Mouse (Mus musculus) liver, embryonic 14.5 days (tissue): ENCODE results near the gene Hist1h2be. TPM values are rescaled to one million over a fixed set of nuclear protein-coding genes. Genes with fewer than 3 reads are reported as not detected.
A peak's percentile ranks its signal among the peaks of the same experiment; 100 is the strongest.
"Not testable (repeated sequence)": the region's sequence is repeated elsewhere in the genome, so short reads cannot be mapped to it uniquely, and the experiment has no call there.

Source experiments
- ATAC-seq: fragments of 200-750 bp; cut with Nextera tagmentation; 2 replicates; pipeline ENCODE4 v1.8.0; 2017; ENCODE audit warnings: moderate number of reproducible peaks, mild to moderate bottlenecking, moderate library complexity; ENCODE audit not compliant: insufficient read depth
- DNase-seq, 3 experiments: peaks; one replicate each; pipeline ENCODE4 v3.0.0-alpha.2; 2012 to 2013; ENCODE audit warnings: low read depth in 3 of 3, low spot score in 3 of 3
- H3K27ac ChIP-seq: fragments of 300-500 bp; sonication (generic); 2 replicates; pipeline ENCODE4 v1.5.1; 2014; ENCODE audit warnings: moderate library complexity, mild to moderate bottlenecking, control low read depth, inconsistent platforms
- H3K27me3 ChIP-seq: fragments of 300-500 bp; sonication (generic); 2 replicates; pipeline ENCODE4 v1.6.1; 2014; ENCODE audit warnings: mild to moderate bottlenecking, low read length, moderate library complexity; ENCODE audit not compliant: control insufficient read depth, insufficient read depth
- H3K36me3 ChIP-seq: fragments of 300-500 bp; sonication (generic); replicated peaks from 2 replicates; pipeline ENCODE4 v1.6.1; 2014; ENCODE audit warnings: low read depth; ENCODE audit not compliant: control insufficient read depth, insufficient read depth
- H3K4me1 ChIP-seq, 2 experiments: fragments of 200-500 bp in 1 of 2; fragments of 300-500 bp in 1 of 2; sonication (generic) in 1 of 2; replicated peaks; 2 replicates each; pipeline ENCODE4 v1.6.1; 2012 to 2014; ENCODE audit warnings: antibody characterized with exemption in 1 of 2, inconsistent platforms in 1 of 2, low read length in 1 of 2; ENCODE audit not compliant: control insufficient read depth in 2 of 2, insufficient read depth in 2 of 2
- H3K4me2 ChIP-seq: fragments of 300-500 bp; sonication (generic); 2 replicates; pipeline ENCODE4 v1.6.1; 2014; ENCODE audit warnings: low read depth, mild to moderate bottlenecking, control low read depth, moderate library complexity
- H3K4me3 ChIP-seq, 2 experiments: fragments of 200-500 bp in 1 of 2; fragments of 300-500 bp in 1 of 2; sonication (generic) in 1 of 2; 2 replicates each; pipeline ENCODE4 v1.5.1; 2012 to 2014; ENCODE audit warnings: low read depth in 2 of 2, low read length in 2 of 2, mild to moderate bottlenecking in 2 of 2, control low read depth in 1 of 2, inconsistent platforms in 1 of 2, moderate library complexity in 1 of 2; ENCODE audit not compliant: insufficient read depth in 1 of 2
- H3K9ac ChIP-seq: fragments of 300-500 bp; sonication (generic); replicated peaks from 2 replicates; pipeline ENCODE4 v1.6.1; 2014; ENCODE audit warnings: mild to moderate bottlenecking, control low read depth, moderate library complexity
- H3K9me3 ChIP-seq: fragments of 300-500 bp; sonication (generic); 2 replicates; pipeline ENCODE4 v1.6.1; 2016; ENCODE audit warnings: low read length, mixed read lengths; ENCODE audit not compliant: control insufficient read depth
- CTCF ChIP-seq: IDR thresholded peaks from 2 replicates; pipeline ENCODE4 v1.5.1; 2016; ENCODE audit warnings: antibody characterized with exemption, low read depth, control low read depth
- EP300 ChIP-seq: IDR thresholded peaks from 2 replicates; pipeline ENCODE4 v1.6.1; 2016; ENCODE audit warnings: antibody characterized with exemption, low read depth
- WGBS: fragments of 180-500 bp; shearing (Covaris S2); extraction: QIAGEN DNeasy Blood & Tissue Kit; methylation state at CpG from one replicate; pipeline ENCODE4 v1.1.7; 2014; ENCODE audit not compliant: insufficient replicate concordance; 5-methylcytosine and 5-hydroxymethylcytosine counted together
- polyA plus RNA-seq, 2 experiments: library from polyadenylated mRNA; depleted of rRNA in 1 of 2; stranded (reverse) in 1 of 2; unstranded in 1 of 2; fragments of >200 nt; fragmentation: Nextera tagmentation in 1 of 2; extraction: Ambion mirVana in 1 of 2; gene quantifications; 2 replicates each; pipeline versions ENCODE4 v1.2.1 to v1.2.3; 2012 to 2014

Hist1h2be gene
- polyA plus RNA-seq, 2 experiments: 0.95 to 3.3 TPM

DNA sequence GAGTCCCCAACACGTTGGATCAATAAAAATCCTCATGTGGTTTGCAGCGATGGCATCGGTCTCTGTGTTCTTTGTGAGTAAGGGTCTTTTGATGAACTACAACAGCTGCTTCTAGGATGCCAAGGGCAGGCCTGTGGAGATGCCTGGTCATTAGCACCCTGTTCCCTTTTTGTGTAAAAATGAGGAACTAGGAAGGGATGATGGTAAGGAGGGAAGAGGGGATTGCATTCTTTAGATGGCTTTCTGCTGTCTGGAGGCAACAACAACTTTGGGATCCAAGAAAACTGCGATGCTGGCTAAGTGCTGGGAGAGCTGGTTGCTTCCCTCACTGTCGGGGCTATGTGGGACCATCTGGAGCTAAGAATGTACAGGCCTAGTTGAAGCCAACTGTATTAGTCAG lies 82.7 kb downstream of the Hist1h2be start:
- H3K36me3 ChIP-seq: no peaks in the 10 kb centered on the region
- no peaks in the 10 kb centered on the region for H3K9me3 ChIP-seq
- no peak for ATAC-seq
- peak overlapping the region; percentile 55 for H3K9ac ChIP-seq
- H3K4me3 ChIP-seq: no peak overlapping the region
- peak overlapping the region; percentile 95 for H3K4me2 ChIP-seq
- 72% methylated on average over 5 of the region's 5 CpGs for WGBS
- DNase-seq: no peak
- no peaks in the 10 kb centered on the region for H3K27me3 ChIP-seq
- H3K27ac ChIP-seq: peak overlapping the region; percentile 100
- peaks cover 17 to 23% of the 10 kb centered on the region in 2 experiments for H3K4me1 ChIP-seq
- TF ChIP-seq CTCF: no peak
- no peak for TF ChIP-seq EP300

- H3K9ac ChIP-seq: peak overlapping the region; percentile 94
Observed at GRCm38 (mm10) chr13:23537006-23537710, 83.8 kb downstream of the Hist1h2be start.

DNA sequence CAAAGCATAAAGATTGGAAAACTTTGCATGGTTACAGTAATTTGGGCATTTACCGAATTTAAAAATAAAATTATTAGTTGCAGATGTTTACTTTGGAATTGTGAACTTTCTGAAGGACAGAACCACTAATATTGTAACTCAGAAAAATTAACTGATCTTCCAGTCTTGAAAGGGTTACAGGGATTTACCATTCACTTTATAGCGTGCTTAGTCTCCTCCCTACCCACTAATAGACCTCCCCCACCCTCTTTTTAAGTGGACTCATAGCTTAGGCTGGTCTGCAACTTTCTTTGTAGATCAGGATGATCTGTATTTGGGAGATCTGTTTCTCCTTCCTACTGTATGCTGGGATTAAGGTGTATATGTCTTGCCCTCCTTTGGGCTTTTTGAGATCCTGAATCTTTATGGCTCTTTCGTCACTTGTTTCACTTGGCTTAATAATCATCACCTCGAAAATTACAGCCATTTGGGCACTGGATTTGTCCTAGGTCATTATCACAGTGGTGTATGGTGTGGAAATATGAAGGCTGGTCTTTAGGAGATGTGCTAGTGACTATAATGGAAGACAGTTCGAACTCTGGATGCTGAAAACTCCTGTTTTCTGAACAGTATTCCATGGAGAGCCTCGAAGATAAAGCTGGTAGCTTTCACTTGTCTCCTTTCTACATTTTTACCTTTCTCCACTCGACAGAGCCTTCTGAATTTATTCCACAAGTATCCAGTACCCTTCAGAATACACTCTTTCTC lies 84.7 kb downstream of the Hist1h2be start:
- DNase-seq (no peak), ATAC-seq (no peak)
- TF ChIP-seq CTCF (no peak), EP300 (peak; percentile 18; the same call in 1 of the 2 replicates)
- H3K9me3 ChIP-seq: no peaks in the 10 kb centered on the region
- no peaks in the 10 kb centered on the region for H3K36me3 ChIP-seq
- peak overlapping the region; percentile 74 to 84 for H3K4me3 ChIP-seq
- peaks cover 28 to 30% of the 10 kb centered on the region in 2 experiments for H3K4me1 ChIP-seq
- H3K27ac ChIP-seq: peak overlapping the region; percentile 100
- peak overlapping the region; percentile 94 for H3K9ac ChIP-seq
- peak overlapping the region; percentile 95 for H3K4me2 ChIP-seq
- WGBS: 12% methylated on average over 7 of the region's 7 CpGs
- H3K27me3 ChIP-seq: no peaks in the 10 kb centered on the region

More at GRCm38 (mm10) chr13:23537006-23537710, 83.8 kb downstream of the Hist1h2be start:
- TF ChIP-seq EP300 (no peak), CTCF (no peak)
- WGBS: 64% methylated on average over 3 of the region's 3 CpGs
- Histone ChIP-seq H3K36me3 (no peaks in the 10 kb centered on the region), H3K4me1 (peaks cover 28 to 29% of the 10 kb centered on the region in 2 experiments), H3K4me2 (peak overlapping the region; percentile 95), H3K9me3 (no peaks in the 10 kb centered on the region), H3K4me3 (peak overlapping the region in 1 of 2 experiments; percentile 74; a peak in 2 of 4 replicates), H3K27ac (peak overlapping the region; percentile 100), H3K27me3 (no peaks in the 10 kb centered on the region)
- DNase-seq (no peak), ATAC-seq (no peak)

DNA sequence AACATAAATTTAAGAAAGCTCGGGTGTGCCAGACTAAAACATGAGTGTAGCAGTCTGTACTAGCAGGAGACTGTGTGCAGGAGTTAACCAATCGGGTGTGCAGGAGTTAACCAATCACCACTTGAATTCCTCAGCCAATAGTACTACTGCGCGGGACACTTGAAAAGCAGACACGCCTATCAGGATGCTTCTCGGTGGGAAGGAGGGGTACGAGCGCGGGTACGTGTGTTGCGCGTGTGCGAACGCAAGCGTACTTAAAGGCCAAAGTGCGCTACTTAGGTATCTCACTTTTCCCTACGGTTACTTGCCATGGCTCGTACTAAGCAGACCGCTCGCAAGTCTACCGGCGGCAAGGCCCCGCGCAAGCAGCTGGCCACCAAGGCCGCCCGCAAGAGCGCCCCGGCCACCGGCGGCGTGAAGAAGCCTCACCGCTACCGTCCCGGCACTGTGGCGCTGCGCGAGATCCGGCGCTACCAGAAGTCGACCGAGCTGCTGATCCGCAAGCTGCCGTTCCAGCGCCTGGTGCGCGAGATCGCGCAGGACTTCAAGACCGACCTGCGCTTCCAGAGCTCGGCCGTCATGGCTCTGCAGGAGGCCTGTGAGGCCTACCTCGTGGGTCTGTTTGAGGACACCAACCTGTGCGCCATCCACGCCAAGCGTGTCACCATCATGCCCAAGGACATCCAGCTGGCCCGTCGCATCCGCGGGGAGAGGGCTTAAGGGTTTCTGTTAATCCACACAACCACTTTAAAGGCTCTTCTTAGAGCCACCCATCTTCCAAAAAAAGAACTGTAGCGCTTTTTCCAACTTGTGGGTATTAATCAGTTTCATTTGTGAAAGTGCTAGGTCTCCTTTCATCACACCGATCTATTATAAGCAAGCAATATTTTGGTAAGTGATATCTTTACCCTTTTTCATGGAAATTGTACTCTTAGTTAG lies 85.5 kb downstream of the Hist1h2be start, which contains the start of gene Hist1h3g:
Gene Hist1h3g, plus strand, starts transcription at position 286 of the 939 bp plus-strand sequence.
- not testable (repeated sequence) for H3K27me3 ChIP-seq, H3K36me3 ChIP-seq, H3K9me3 ChIP-seq
- peaks cover 23 to 25% of the 10 kb centered on the region in 2 experiments for H3K4me1 ChIP-seq
- H3K4me3 ChIP-seq: peak within 1 kb of the TSS; percentile 74 to 84
- H3K4me2 ChIP-seq: peak within 1 kb of the TSS; percentile 95
- H3K27ac ChIP-seq: peak within 1 kb of the TSS; percentile 100
- DNase-seq (peak; percentile 98), ATAC-seq (peak; percentile 81)
- peak; percentile 66 for TF ChIP-seq EP300
- H3K9ac ChIP-seq: peak within 1 kb of the TSS; percentile 99
- under 1% methylated on average over 46 of the region's 62 CpGs for WGBS
